Mouse (Mus musculus): ENCODE data around the gene Capn15.

Gene Capn15

GRCm38 (mm10) chr17:25985306-25986294 is at the start of gene Capn15:
Capn15 (minus strand) TSS chr17:25985796.
- DNase-seq (ENCODE audit: extremely low spot score, low spot score), result peak; percentile 92

DNA sequence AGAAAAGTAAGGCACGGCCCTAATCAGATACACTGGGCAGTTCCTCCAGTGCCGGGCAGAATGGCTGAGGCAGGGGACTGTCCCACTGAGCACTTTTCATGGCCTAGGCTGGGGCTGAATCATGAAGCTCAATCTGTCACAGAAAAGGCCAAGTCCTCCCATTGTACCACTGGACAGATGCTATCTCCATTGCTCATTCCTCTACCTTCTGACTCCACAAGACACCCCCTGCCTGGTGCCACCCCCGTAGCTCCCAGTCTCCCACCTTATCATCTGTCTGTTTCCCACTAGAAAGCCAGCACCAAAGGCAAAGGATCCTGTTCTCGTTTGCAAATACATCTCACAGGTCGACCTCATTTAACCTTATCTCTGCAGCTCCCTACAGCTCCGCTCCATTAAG is 46.4 kb upstream of the Capn15 start:
- DNase-seq (ENCODE audit: extremely low spot score, low spot score), result no peak

- DNase-seq (ENCODE audit: extremely low spot score, low spot score), result no peak
Observed at GRCm38 (mm10) chr17:26031583-26031982, 46.0 kb upstream of the Capn15 start.

DNA sequence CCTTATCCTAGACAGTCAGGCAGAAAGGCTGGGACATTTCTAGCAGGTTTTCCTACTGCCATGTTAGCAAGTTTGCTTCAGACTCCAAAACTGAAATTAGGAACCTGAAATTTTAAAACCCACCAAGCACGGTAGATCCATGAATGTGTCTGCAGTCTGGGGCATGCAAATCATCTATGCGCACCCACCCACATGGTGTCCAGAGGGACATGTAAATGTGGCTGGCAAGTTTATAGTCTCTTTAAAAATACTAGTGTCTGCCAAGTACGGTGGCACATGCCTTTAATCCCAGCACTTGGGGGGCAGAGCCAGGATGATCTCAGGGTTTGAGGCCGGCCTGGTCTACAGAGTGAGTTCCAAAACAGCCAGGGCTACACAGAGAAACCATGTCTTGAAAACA is 42.7 kb upstream of the Capn15 start:
- no peak for DNase-seq (ENCODE audit: extremely low spot score, low spot score)

GRCm38 (mm10) chr17:26024674-26025073 is 39.1 kb upstream of the Capn15 start:
- no peak for DNase-seq (ENCODE audit: extremely low spot score, low spot score)

- DNase-seq (ENCODE audit: extremely low spot score, low spot score), result no peak
Observed at GRCm38 (mm10) chr17:26023966-26024365, 38.4 kb upstream of the Capn15 start.

GRCm38 (mm10) chr17:26023181-26023580 is 37.6 kb upstream of the Capn15 start:
- no peak for DNase-seq (ENCODE audit: extremely low spot score, low spot score)

DNA sequence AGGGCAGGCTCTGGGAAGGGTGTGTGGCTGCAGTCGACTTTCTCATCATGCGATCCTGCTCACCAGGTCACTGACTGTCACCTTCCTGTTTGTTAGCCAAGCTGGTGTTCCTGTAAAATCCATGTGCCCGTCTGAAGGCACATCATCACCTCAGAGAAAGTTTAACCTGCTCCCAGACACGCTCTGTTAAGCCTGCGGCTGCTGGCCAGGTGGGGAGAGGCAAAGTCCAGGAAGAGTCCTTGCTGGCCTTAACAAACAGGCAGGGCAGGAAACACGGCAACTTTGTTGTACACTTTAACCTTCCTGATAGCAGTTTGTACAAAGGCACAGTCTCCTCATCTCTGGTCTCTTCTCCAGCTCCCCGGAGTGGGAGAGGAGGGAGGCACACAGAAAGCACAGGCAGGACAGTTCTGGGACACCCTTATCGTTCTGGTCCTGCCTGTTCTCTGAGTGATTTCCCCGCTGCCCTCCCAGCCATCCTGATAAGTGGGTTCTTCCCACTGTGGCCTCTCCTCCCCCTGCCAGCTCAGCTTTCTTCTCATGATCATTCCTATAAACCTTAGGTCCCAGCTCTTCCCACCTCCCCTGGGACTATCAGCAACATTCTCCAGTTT is 36.2 kb upstream of the Capn15 start:
- DNase-seq (ENCODE audit: extremely low spot score, low spot score), result no peak

DNA sequence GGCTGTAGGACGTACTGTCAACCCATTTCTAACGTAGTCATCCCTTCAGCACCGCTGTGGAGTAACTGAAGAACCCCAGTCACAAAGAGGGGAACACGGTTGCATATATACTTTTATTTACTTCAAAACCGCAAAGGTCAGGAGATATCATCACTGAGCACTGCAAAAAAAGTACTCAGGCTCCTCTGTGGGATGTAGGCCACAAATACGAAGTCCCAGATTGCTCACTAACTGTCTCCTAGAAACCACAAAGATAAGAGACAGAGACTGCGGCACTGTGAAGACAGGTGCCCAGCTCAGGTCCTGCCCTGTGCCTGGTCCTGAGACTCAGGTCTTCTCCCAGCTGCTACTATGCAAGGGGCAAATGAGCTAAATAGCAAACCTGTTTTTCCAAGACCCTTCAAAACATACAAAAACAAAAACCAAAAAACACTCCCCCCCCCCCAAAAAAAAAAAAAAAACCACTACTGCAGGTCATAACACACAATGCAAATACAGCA is 35.3 kb upstream of the Capn15 start:
- DNase-seq (ENCODE audit: extremely low spot score, low spot score), result no peak

- no peak for DNase-seq (ENCODE audit: extremely low spot score, low spot score)
Observed at GRCm38 (mm10) chr17:26018388-26018787, 32.8 kb upstream of the Capn15 start.

DNA sequence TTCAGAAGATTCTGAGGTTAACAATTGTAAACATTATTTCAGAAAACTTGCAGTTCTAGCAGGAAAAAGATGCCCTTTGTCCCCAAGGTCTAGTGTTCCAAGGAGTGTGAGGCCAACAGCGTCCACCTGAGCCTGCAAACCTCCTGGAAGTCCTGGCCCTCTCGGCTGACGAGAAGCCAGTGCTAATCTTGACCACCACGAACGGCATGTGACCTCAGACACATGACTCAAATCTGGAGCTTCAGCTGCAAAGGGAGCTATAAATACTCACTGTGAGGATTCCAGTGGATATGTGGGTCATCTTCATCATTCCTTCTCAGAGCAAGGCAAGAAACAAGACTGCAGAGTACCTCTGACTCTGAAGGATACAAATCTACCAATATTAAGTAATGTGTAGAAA is 32.4 kb upstream of the Capn15 start:
- DNase-seq (ENCODE audit: extremely low spot score, low spot score), result no peak

- no peak for DNase-seq (ENCODE audit: extremely low spot score, low spot score)
Observed at GRCm38 (mm10) chr17:26017021-26017420, 31.4 kb upstream of the Capn15 start.

- no peak for DNase-seq (ENCODE audit: extremely low spot score, low spot score)
Observed at GRCm38 (mm10) chr17:26013711-26014110, 28.1 kb upstream of the Capn15 start.

DNA sequence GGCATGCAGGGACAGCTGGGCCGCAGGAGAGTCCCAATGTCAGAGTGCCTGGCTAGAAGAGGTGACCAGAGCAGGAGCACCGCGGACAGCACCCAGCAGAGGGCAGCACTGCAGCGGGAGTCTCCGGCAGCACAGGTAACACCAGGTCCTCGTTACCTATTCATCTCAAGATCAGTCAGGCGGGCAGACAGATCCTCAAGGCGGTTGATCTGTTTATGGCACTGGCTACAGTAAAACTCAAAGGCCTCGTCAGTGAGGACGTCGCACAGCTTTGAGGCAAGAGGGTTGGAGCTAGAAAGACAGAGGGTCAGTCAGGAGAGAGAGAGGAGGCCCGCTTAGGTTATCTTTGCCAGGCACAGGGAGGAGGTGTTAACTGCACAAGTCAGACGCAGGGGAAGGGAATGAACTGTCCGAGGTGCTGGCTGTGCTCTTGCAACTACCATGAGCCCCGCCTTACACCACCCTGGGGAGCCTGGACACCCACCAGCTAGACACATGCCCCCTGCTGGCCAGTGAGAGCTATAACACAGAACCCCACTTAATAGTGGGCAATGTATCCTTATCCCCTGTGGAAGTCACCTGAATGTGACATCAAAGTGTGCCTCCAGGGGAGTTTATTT is 26.4 kb upstream of the Capn15 start:
- peak; percentile 69 for DNase-seq (ENCODE audit: extremely low spot score, low spot score)

- DNase-seq (ENCODE audit: extremely low spot score, low spot score), result peak; percentile 81
Observed at GRCm38 (mm10) chr17:26009540-26009939, 23.9 kb upstream of the Capn15 start.

GRCm38 (mm10) chr17:26008787-26009186 is 23.2 kb upstream of the Capn15 start:
- DNase-seq (ENCODE audit: extremely low spot score, low spot score), result no peak

DNA sequence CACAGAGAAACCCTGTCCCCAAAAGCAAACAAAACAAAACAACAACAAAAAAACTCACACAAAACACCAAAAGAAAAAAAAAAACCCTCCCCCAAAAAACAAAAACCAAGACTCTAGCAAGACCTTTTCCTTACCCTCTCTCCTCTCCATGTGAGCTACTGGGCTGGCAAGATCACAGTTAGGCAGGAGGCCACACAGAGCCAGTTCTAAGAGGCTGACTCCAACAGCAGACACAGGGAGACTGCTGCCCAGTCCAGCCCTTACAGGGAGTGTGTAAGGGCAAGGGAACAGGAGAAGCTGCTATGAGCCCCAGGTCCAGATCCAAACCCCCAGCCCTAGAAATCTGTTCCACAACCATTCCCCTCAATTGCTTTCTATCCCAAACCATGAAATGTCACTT is 22.7 kb upstream of the Capn15 start:
- no peak for DNase-seq (ENCODE audit: extremely low spot score, low spot score)

GRCm38 (mm10) chr17:26007646-26008045 is 22.1 kb upstream of the Capn15 start:
- DNase-seq (ENCODE audit: extremely low spot score, low spot score), result no peak

DNA sequence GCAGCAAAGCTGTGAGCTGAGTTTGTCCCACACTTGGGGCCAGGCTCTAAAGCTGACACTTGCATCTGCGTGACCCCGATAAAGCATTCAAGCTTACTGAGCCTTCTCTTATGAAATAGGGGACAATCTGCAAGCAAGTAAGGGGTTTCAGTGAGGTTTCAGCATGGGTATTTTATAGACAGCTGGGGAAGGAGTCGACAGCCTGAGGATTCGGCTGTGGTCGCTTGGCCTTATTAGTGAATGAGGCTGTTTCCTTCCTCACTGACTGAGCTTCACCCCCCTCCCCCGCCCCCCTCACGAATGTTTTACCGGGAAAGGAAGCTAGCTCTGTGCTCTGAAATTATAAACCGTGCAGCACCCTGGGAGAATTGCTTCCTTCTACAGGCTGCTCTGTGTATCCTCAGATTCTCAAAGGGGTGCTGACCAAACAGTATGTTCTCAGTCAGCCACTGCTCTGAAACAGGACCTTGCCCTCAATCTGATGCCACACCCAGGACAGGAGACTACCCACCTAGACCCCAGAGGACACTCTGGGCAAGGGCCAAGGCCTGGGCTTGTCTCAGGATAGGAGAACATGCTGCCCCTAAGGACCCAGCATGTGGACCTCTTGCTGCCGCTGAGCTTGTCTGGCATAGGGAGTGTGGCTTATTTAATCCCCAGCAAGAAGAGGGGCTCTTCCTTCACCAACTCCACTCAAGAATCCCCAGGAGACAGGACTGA is 20.3 kb upstream of the Capn15 start:
- no peak for DNase-seq (ENCODE audit: extremely low spot score, low spot score)

- DNase-seq (ENCODE audit: extremely low spot score, low spot score), result no peak
Observed at GRCm38 (mm10) chr17:26004711-26005110, 19.1 kb upstream of the Capn15 start.

GRCm38 (mm10) chr17:26003864-26004263 is 18.3 kb upstream of the Capn15 start:
- no peak for DNase-seq (ENCODE audit: extremely low spot score, low spot score)

Data from neural tube, embryonic 10.5 days (tissue).